Mouse (Mus musculus): ENCODE measurements around the gene Plvap.

- TF ChIP-seq CTCF (IDR thresholded peaks at IDR 0.05) (no peak), POLR2A (IDR thresholded peaks at IDR 0.05; ENCODE audit: insufficient read depth, low read depth, low read length) (no peak), EP300 (IDR thresholded peaks at IDR 0.05; ENCODE audit: insufficient read depth, low read depth, low read length) (no peak)
Measured at GRCm38 (mm10) chr8:71470913-71471255, 40.7 kb downstream of the Plvap start.
